Mouse (Mus musculus) adrenal gland, adult 10 weeks (tissue): ENCODE results near the gene Fzd2. TPM values are rescaled to one million over a fixed set of nuclear protein-coding genes. Genes with fewer than 3 reads are reported as not detected.

Experiments used
- polyA plus RNA-seq: library from polyadenylated mRNA; stranded (reverse); fragments of 350-450 nt; fragmentation: Illumina TruSeq; extraction: RNeasy Lipid Tissue Mini Kit (QIAGEN cat#74804); gene quantifications from one replicate; pipeline ENCODE4 v1.2.3, GENCODE M21; 2014; ENCODE audit warnings: low read depth, low replicate concordance

Fzd2 gene
- 2.2 TPM for polyA plus RNA-seq

GRCm38 (mm10) chr11:102604010-102604584, at the start of gene Fzd2:
Gene Fzd2 (plus strand): TSS chr11:102604396.

GRCm38 (mm10) chr11:102556031-102556715, 48.0 kb upstream of the Fzd2 start, which contains the start of gene Gpatch8:
Gene Gpatch8 (minus strand): TSS chr11:102556392.

DNA sequence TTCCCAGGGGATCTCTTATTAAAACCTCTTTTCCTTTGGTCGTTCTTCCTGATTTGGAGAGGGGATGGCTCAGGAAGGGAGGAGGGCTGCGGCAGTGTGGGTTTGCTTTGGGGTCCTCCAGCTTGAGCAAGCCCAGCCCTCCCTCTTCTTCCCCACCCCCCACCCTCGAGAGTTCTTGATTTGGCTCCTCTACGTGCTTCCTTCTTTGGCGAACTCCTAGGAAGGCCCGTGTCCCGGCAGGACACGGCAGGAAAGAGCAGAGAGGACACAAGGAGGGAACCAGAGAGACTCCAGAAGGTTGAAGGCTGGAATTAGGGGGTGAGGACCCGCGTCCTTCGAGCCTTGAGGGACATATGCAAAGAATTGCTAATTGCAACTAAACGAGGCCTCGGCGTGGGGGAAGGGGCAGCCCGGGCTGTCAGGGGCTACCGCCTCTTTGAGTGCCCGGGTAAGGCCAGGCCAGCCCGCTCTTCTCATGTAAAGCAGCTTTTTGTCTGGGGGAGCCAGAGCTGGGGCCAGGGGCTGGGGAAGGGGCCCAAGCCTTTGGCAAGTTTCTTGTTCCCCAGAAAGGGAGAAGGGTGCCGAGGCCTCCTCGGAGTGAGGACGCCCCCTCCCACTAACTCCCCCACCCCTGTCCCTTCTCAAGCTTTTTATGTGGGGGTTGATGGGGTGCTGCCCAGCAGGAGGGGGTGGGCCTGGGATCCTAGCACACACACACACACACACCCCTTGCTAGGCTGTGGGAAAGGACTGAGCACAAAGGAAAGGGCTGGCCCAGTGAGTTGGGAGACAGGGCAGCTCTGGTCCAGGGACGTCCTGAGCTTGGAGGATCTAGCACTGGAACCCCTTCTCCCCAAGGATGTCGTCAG, 24.8 kb upstream of the Fzd2 start, which contains the start of gene Gm11627:
Gene Gm11627, minus strand, starts transcription at position 297 of the 869 bp plus-strand sequence.

Other genes with a start within 250 kb of the Fzd2 start
- not detected for gene Slc4a1, start 238.2 kb upstream of the Fzd2 start, polyA plus RNA-seq
- gene Rundc3a, start 211.0 kb upstream of the Fzd2 start, polyA plus RNA-seq = 1.3 TPM
- gene Slc25a39, start 196.4 kb upstream of the Fzd2 start, polyA plus RNA-seq = 14.6 TPM
- 11.8 TPM for gene Grn, start 174.1 kb upstream of the Fzd2 start, polyA plus RNA-seq
- gene Fam171a2, start 156.7 kb upstream of the Fzd2 start, polyA plus RNA-seq = not detected
- gene Itga2b, start 134.3 kb upstream of the Fzd2 start, polyA plus RNA-seq = not detected
- gene Gpatch8, start 48.0 kb upstream of the Fzd2 start, polyA plus RNA-seq = 24.7 TPM
- not detected for gene Gm11627, start 24.9 kb upstream of the Fzd2 start, polyA plus RNA-seq
- gene Meioc, start 59.3 kb downstream of the Fzd2 start, polyA plus RNA-seq = not detected
- gene Ccdc43, start 93.4 kb downstream of the Fzd2 start, polyA plus RNA-seq = 56.8 TPM
- gene Adam11, start 157.0 kb downstream of the Fzd2 start, polyA plus RNA-seq = not detected
- 14.8 TPM for gene Gjc1, start 215.3 kb downstream of the Fzd2 start, polyA plus RNA-seq
- not detected for gene Higd1b, start 231.5 kb downstream of the Fzd2 start, polyA plus RNA-seq